ENCODE assay signal across 9 mouse cellular contexts in the genomic region with DNA sequence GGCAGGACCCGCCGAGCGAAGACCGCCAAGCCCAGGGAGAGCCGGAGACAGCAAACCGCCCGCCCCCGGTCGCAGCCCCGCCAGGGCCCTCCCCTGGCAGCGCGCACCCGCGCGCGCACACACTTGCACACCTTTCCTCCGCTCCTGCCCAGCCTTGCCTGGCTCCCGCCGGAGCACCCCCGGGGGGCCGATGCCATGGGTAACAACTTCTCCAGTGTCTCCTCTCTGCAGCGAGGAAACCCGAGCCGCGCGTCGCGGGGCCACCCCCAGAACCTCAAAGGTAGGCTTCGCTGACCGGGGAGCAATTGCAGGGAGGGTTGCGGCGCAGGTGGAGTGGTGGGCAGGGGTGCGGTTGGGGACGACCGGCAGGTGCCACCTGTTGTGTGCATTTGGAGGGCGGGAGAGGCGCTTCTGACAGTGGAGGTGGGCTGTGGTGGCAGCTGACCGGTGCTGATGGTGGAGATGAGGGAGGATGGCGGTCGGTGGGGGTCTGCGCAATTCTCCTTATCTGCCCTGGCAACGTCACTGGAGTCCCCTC. TPM values are rescaled to one million over a fixed set of nuclear protein-coding genes. Genes with fewer than 3 reads are reported as not detected.
DNase-seq lines count a peak whose midpoint lies in the region; ATAC-seq lines count a peak whose summit lies in the region.
"Had no signal": no experiment of that assay in that cellular context is flagged by ENCODE, and none has a peak within 500 bp of the region (broad histone marks: within the 10 kb centered on the region; RNA-seq: fewer than 3 reads in every experiment).

No protein-coding gene starts in this region.

- peaks cover 7% of the 10 kb centered on the region for H3K4me1 ChIP-seq in heart, embryonic 12.5 days (replicated peaks)
- peaks cover 25% of the 10 kb centered on the region for H3K4me1 ChIP-seq in hindbrain, embryonic 13.5 days (replicated peaks)
- H3K4me1 ChIP-seq in limb, embryonic 15.5 days, result peaks cover 14% of the 10 kb centered on the region

- H3K4me2 ChIP-seq in heart, embryonic 12.5 days, result peak overlapping the region; percentile 98
- H3K4me2 ChIP-seq in hindbrain, embryonic 13.5 days, result peak overlapping the region; percentile 94
- peak overlapping the region; percentile 99 for H3K4me2 ChIP-seq in limb, embryonic 15.5 days

- peaks cover 9% of the 10 kb centered on the region; the same call in 1 of the 2 replicates for H3K9me3 ChIP-seq in heart, embryonic 12.5 days (replicated peaks)
- peaks cover 6% of the 10 kb centered on the region for H3K9me3 ChIP-seq in hindbrain, embryonic 13.5 days
- H3K9me3 ChIP-seq in limb, embryonic 15.5 days, result no peaks in the 10 kb centered on the region

- WGBS in heart, embryonic 12.5 days, result under 1% methylated on average over 38 of the region's 42 CpGs
- 1% methylated on average over 38 of the region's 42 CpGs for WGBS in hindbrain, embryonic 13.5 days
- under 1% methylated on average over 42 of the region's 42 CpGs for WGBS in limb, embryonic 15.5 days

- H3K4me3 ChIP-seq in heart, embryonic 12.5 days, result peak overlapping the region; percentile 75
- peak overlapping the region; percentile 74 for H3K4me3 ChIP-seq in hindbrain, embryonic 13.5 days
- peak overlapping the region; percentile 69 for H3K4me3 ChIP-seq in limb, embryonic 15.5 days

- intact Hi-C loops in heart, postnatal 14 days (cut with DNase I), result loop anchor here (5.0 kb wide), 1 partner anchor 78 kb away; no protein-coding TSS in a partner anchor

- H3K9ac ChIP-seq in heart, embryonic 12.5 days, result peak overlapping the region; percentile 76
- H3K9ac ChIP-seq in hindbrain, embryonic 13.5 days, result peak overlapping the region; percentile 85
- H3K9ac ChIP-seq in limb, embryonic 15.5 days, result peak overlapping the region; percentile 63

- peak; percentile 33; the same call in 1 of the 2 replicates for ATAC-seq in heart, embryonic 12.5 days (ENCODE audit: insufficient number of reproducible peaks, low FRiP score)
- ATAC-seq in hindbrain, embryonic 13.5 days (ENCODE audit: low FRiP score), result peak; percentile 18
- no peak for ATAC-seq in limb, embryonic 15.5 days (ENCODE audit: insufficient number of reproducible peaks, low FRiP score, low TSS enrichment, low read depth)
- ATAC-seq: Patski had no signal

- no peak overlapping the region for H3K27ac ChIP-seq in heart, embryonic 12.5 days (ENCODE audit: poor library complexity, severe bottlenecking)
- H3K27ac ChIP-seq in hindbrain, embryonic 13.5 days, result peak overlapping the region; percentile 77
- H3K27ac ChIP-seq in limb, embryonic 15.5 days, result no peak overlapping the region

- no peaks in the 10 kb centered on the region for H3K36me3 ChIP-seq in heart, embryonic 12.5 days
- H3K36me3 ChIP-seq in hindbrain, embryonic 13.5 days, result no peaks in the 10 kb centered on the region
- no peaks in the 10 kb centered on the region for H3K36me3 ChIP-seq in limb, embryonic 15.5 days

- no peak for DNase-seq in heart, postnatal 14 days
- DNase-seq in NIH3T3 (ENCODE audit: low read depth), result peak; percentile 44
- DNase-seq in embryo, embryonic 9.5 days (ENCODE audit: extremely low spot score), result peak; percentile 36
- peak; percentile 24 for DNase-seq in retina, embryonic 14.5 days (ENCODE audit: low spot score)
- no peak for DNase-seq in T-cell, adult 2 months (ENCODE audit: low spot score)

- H3K27me3 ChIP-seq in heart, embryonic 12.5 days (replicated peaks), result peaks cover 60% of the 10 kb centered on the region
- peaks cover 43% of the 10 kb centered on the region for H3K27me3 ChIP-seq in hindbrain, embryonic 13.5 days
- peaks cover 28% of the 10 kb centered on the region for H3K27me3 ChIP-seq in limb, embryonic 15.5 days

RNA-seq across cellular contexts. Expression of a gene that starts 0.7 kb away (rescaled TPM):
- polyA plus RNA-seq in heart, embryonic 12.5 days (2016; fragmentation: Nextera tagmentation; extraction: Ambion mirVana), result 2.3 and 2.8 TPM in 2 replicates
- 1 to 10 TPM in 1 of 2 experiments, under 1 TPM in 1; 0.69 to 1.0 TPM for total RNA-seq in heart, postnatal 14 days (2021)
- 6.8 and 7.2 TPM in 2 replicates for polyA plus RNA-seq in hindbrain, embryonic 13.5 days (2015; fragmentation: Nextera tagmentation; extraction: Ambion mirVana)
- 6.2 and 8.2 TPM in 2 replicates for polyA plus RNA-seq in limb, embryonic 15.5 days (2015; fragmentation: Nextera tagmentation; extraction: Ambion mirVana)

RNA-seq across cellular contexts. Expression of a gene that starts 21.8 kb away (rescaled TPM):
- not detected in 2 replicates for polyA plus RNA-seq in heart, embryonic 12.5 days (2016; fragmentation: Nextera tagmentation; extraction: Ambion mirVana)
- total RNA-seq in heart, postnatal 14 days (2021), result not detected
- not detected in 2 replicates for polyA plus RNA-seq in hindbrain, embryonic 13.5 days (2015; fragmentation: Nextera tagmentation; extraction: Ambion mirVana)
- polyA plus RNA-seq in limb, embryonic 15.5 days (2015; fragmentation: Nextera tagmentation; extraction: Ambion mirVana), result not detected in 2 replicates
- polyA plus RNA-seq: Patski had no signal

RNA-seq across cellular contexts. Expression of a gene that starts 35.3 kb away (rescaled TPM):
- not detected in 2 replicates for polyA plus RNA-seq in heart, embryonic 12.5 days (2016; fragmentation: Nextera tagmentation; extraction: Ambion mirVana)
- total RNA-seq in heart, postnatal 14 days (2021), result not detected
- not detected in 2 replicates for polyA plus RNA-seq in hindbrain, embryonic 13.5 days (2015; fragmentation: Nextera tagmentation; extraction: Ambion mirVana)
- not detected in 2 replicates for polyA plus RNA-seq in limb, embryonic 15.5 days (2015; fragmentation: Nextera tagmentation; extraction: Ambion mirVana)
- polyA plus RNA-seq: Patski had no signal

RNA-seq across cellular contexts. Expression of a gene that starts 41.2 kb away (rescaled TPM):
- polyA plus RNA-seq in heart, embryonic 12.5 days (2016; fragmentation: Nextera tagmentation; extraction: Ambion mirVana), result 5.8 and 6.1 TPM in 2 replicates
- total RNA-seq in heart, postnatal 14 days (2021), result 1 to 10 TPM; 4.1 to 5.2 TPM
- 1.3 and 1.6 TPM in 2 replicates for polyA plus RNA-seq in hindbrain, embryonic 13.5 days (2015; fragmentation: Nextera tagmentation; extraction: Ambion mirVana)
- 13.0 and 13.6 TPM in 2 replicates for polyA plus RNA-seq in limb, embryonic 15.5 days (2015; fragmentation: Nextera tagmentation; extraction: Ambion mirVana)

Comparison
In these comparisons a context has a peak if more than half of its experiments do, and no peak if none do; other contexts are left out.
1. DNase-seq: peak in NIH3T3 (single experiment), embryo, embryonic 9.5 days (single experiment) and retina, embryonic 14.5 days (single experiment); none in heart, postnatal 14 days (0 of 2) and T-cell, adult 2 months (single experiment).
2. Peak in every context shown above with its lines, with median percentiles within 50 percentile points of each other: H3K4me2 ChIP-seq, H3K4me3 ChIP-seq and H3K9ac ChIP-seq.